20 mouse cellular contexts compared by ENCODE assay signal in the genomic region with DNA sequence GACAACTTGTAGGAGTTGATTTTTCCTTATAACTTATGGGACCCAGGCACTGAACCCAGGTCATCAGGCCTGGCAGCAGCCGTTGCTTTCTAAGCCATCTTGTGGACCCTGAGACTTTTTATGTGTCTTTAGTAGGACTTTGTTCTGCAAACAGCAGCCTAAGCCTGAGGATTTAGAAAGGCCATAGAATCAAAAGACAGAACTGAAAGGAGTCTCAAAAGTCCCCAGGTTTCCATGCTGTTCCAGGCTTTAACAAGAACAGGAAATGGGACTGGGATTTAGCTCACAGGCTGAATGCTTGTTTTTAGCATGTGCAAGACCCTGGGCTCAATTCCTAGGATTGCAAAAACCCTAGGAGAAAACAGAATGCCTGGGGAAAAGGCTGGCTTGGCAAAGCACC. TPM values are rescaled to one million over a fixed set of nuclear protein-coding genes. Genes with fewer than 3 reads are reported as not detected.
DNase-seq lines count a peak whose midpoint lies in the region; ATAC-seq and TF ChIP-seq lines count a peak whose summit lies in the region.
"Had no signal": no experiment of that assay in that cellular context is flagged by ENCODE, and none has a peak within 500 bp of the region (broad histone marks: within the 10 kb centered on the region; RNA-seq: fewer than 3 reads in every experiment).

No protein-coding gene starts in this region.

- no peaks in the 10 kb centered on the region for H3K27me3 ChIP-seq in lung, postnatal 0 days (replicated peaks; ENCODE audit: insufficient read depth, low read length)
- no peaks in the 10 kb centered on the region for H3K27me3 ChIP-seq in limb, embryonic 14.5 days (ENCODE audit: control insufficient read depth, insufficient read depth, low read length)
- H3K27me3 ChIP-seq in stomach, embryonic 16.5 days (ENCODE audit: control insufficient read depth, insufficient read depth, low read length) = no peaks in the 10 kb centered on the region
- no peaks in the 10 kb centered on the region for H3K27me3 ChIP-seq in forebrain, embryonic 13.5 days
- H3K27me3 ChIP-seq: hindbrain, embryonic 12.5 days; neural tube, embryonic 15.5 days had no signal

- TF ChIP-seq POLR2A in limb, embryonic 14.5 days (IDR thresholded peaks at IDR 0.05; ENCODE audit: borderline replicate concordance, extremely low read depth, insufficient read depth, insufficient read length) = no peak

- H3K9ac ChIP-seq in lung, postnatal 0 days (replicated peaks; ENCODE audit: low read depth) = no peak overlapping the region
- no peak overlapping the region for H3K9ac ChIP-seq in limb, embryonic 14.5 days (ENCODE audit: low read depth, low read length, severe bottlenecking)
- H3K9ac ChIP-seq in stomach, embryonic 16.5 days (ENCODE audit: low read length) = no peak overlapping the region
- H3K9ac ChIP-seq in forebrain, embryonic 13.5 days = no peak overlapping the region
- H3K9ac ChIP-seq: hindbrain, embryonic 12.5 days; neural tube, embryonic 15.5 days had no signal

- no peaks in the 10 kb centered on the region for H3K9me3 ChIP-seq in lung, postnatal 0 days (ENCODE audit: low read length)
- H3K9me3 ChIP-seq in limb, embryonic 14.5 days (ENCODE audit: control insufficient read depth, low read length) = no peaks in the 10 kb centered on the region
- H3K9me3 ChIP-seq in stomach, embryonic 16.5 days (replicated peaks; ENCODE audit: control insufficient read depth, low read length) = no peaks in the 10 kb centered on the region
- no peaks in the 10 kb centered on the region for H3K9me3 ChIP-seq in forebrain, embryonic 13.5 days (replicated peaks)
- H3K9me3 ChIP-seq: hindbrain, embryonic 12.5 days; neural tube, embryonic 15.5 days had no signal

- WGBS in lung, postnatal 0 days = 83% methylated on average over 1 of the region's 1 CpGs
- WGBS in limb, embryonic 14.5 days = 32% methylated on average over 1 of the region's 1 CpGs
- WGBS in stomach, embryonic 16.5 days = 51% methylated on average over 1 of the region's 1 CpGs
- WGBS in forebrain, embryonic 13.5 days = 59% methylated on average over 1 of the region's 1 CpGs

- peaks cover 14% of the 10 kb centered on the region; the same call in 1 of the 2 replicates for H3K4me1 ChIP-seq in lung, postnatal 0 days (ENCODE audit: insufficient read depth, low read depth, low read length)
- H3K4me1 ChIP-seq in limb, embryonic 14.5 days (ENCODE audit: control insufficient read depth, insufficient read depth, low read length) = 0 out of 2 replicates have a peak, but pooled peaks cover 5% of the 10 kb centered on the region
- peaks cover 23% of the 10 kb centered on the region for H3K4me1 ChIP-seq in stomach, embryonic 16.5 days (ENCODE audit: control insufficient read depth, insufficient read depth, low read length)
- H3K4me1 ChIP-seq in forebrain, embryonic 13.5 days = no peaks in the 10 kb centered on the region
- H3K4me1 ChIP-seq: hindbrain, embryonic 12.5 days; neural tube, embryonic 15.5 days had no signal

- no peak for TF ChIP-seq CTCF in gastrocnemius, adult 2 months (IDR thresholded peaks at IDR 0.05)
- TF ChIP-seq CTCF in lung, postnatal 0 days (IDR thresholded peaks at IDR 0.05) = no peak

- H3K36me3 ChIP-seq in lung, postnatal 0 days (ENCODE audit: insufficient read depth, low read length) = no peaks in the 10 kb centered on the region
- no peaks in the 10 kb centered on the region for H3K36me3 ChIP-seq in limb, embryonic 14.5 days (ENCODE audit: control insufficient read depth, insufficient read depth, low read length)
- H3K36me3 ChIP-seq in stomach, embryonic 16.5 days (ENCODE audit: control insufficient read depth, insufficient read depth, low read length) = no peaks in the 10 kb centered on the region
- H3K36me3 ChIP-seq in forebrain, embryonic 13.5 days (ENCODE audit: poor library complexity, severe bottlenecking) = no peaks in the 10 kb centered on the region
- H3K36me3 ChIP-seq: hindbrain, embryonic 12.5 days; neural tube, embryonic 15.5 days had no signal

- peak overlapping the region; percentile 65 for H3K27ac ChIP-seq in gastrocnemius, adult 2 months
- H3K27ac ChIP-seq in lung, postnatal 0 days (ENCODE audit: low read length) = 0 out of 2 replicates have a peak overlapping the region, but pooled peaks have one; percentile 1
- H3K27ac ChIP-seq in limb, embryonic 14.5 days (replicated peaks; ENCODE audit: low read depth, low read length) = 0 out of 2 replicates have a peak overlapping the region, but pooled peaks have one; percentile 10
- H3K27ac ChIP-seq in stomach, embryonic 16.5 days (ENCODE audit: low read length) = peak overlapping the region; percentile 80
- no peak overlapping the region for H3K27ac ChIP-seq in forebrain, embryonic 13.5 days
- H3K27ac ChIP-seq: hindbrain, embryonic 12.5 days; neural tube, embryonic 15.5 days had no signal

- peak overlapping the region; percentile 44 for H3K4me3 ChIP-seq in gastrocnemius, adult 2 months
- H3K4me3 ChIP-seq in lung, postnatal 0 days (ENCODE audit: low read depth, low read length) = no peak overlapping the region
- H3K4me3 ChIP-seq in limb, embryonic 14.5 days (replicated peaks; ENCODE audit: low read length) = no peak overlapping the region
- no peak overlapping the region for H3K4me3 ChIP-seq in stomach, embryonic 16.5 days (replicated peaks; ENCODE audit: low read length)
- H3K4me3 ChIP-seq in forebrain, embryonic 13.5 days = no peak overlapping the region
- H3K4me3 ChIP-seq: hindbrain, embryonic 12.5 days; neural tube, embryonic 15.5 days had no signal

- intact Hi-C loops in gastrocnemius, adult 2 months (cut with DNase I) = no loop called here
- intact Hi-C loops in gastrocnemius, postnatal 36 days (cut with DNase I) = no loop called here

- no peak for DNase-seq in gastrocnemius, adult 2 months
- no peak for DNase-seq in gastrocnemius, postnatal 36 days
- DNase-seq in lung, postnatal 0 days (ENCODE audit: low spot score) = no peak
- no peak for DNase-seq in lung, postnatal 4 days
- peak; percentile 8 for DNase-seq in limb, embryonic 14.5 days (ENCODE audit: low spot score)
- DNase-seq: adrenal gland, postnatal 25 days; cerebellum, adult 9-11 months; embryo, embryonic 11 days; kidney, postnatal 10 days; lung, adult 18-20 months; lung, postnatal 36 days; right cerebral cortex, postnatal 4 days had no signal

- H3K4me2 ChIP-seq in lung, postnatal 0 days (replicated peaks; ENCODE audit: low read depth, low read length) = no peak overlapping the region
- H3K4me2 ChIP-seq in limb, embryonic 14.5 days (replicated peaks; ENCODE audit: low read depth, low read length, severe bottlenecking) = no peak overlapping the region
- no peak overlapping the region for H3K4me2 ChIP-seq in stomach, embryonic 16.5 days (ENCODE audit: low read depth, low read length)
- H3K4me2 ChIP-seq in forebrain, embryonic 13.5 days = no peak overlapping the region
- H3K4me2 ChIP-seq: hindbrain, embryonic 12.5 days; midbrain, embryonic 11.5 days; neural tube, embryonic 15.5 days had no signal

- TF ChIP-seq EP300 in lung, postnatal 0 days (IDR thresholded peaks at IDR 0.05) = no peak

- no peak for ATAC-seq in lung, postnatal 0 days
- ATAC-seq in limb, embryonic 14.5 days (ENCODE audit: low FRiP score, low read depth) = no peak
- no peak for ATAC-seq in stomach, embryonic 16.5 days (ENCODE audit: insufficient read depth, low FRiP score)
- no peak for ATAC-seq in CD4-positive, CD25-positive, alpha-beta regulatory T cell, adult 4 months
- no peak for ATAC-seq in forebrain, embryonic 13.5 days
- ATAC-seq: forebrain, embryonic 14.5 days; inflammation-experienced regulatory T-cells, adult 6 months had no signal

RNA-seq across cellular contexts. Expression of a gene that starts 26.5 kb away (rescaled TPM):
- total RNA-seq in gastrocnemius, adult 2 months (2021) = 10 to 100 TPM; 19.3 to 25.7 TPM
- total RNA-seq in gastrocnemius, postnatal 36 days (2021) = 10 to 100 TPM; 16.0 to 19.9 TPM
- 35.8 and 37.6 TPM in 2 replicates for polyA plus RNA-seq in lung, postnatal 0 days (2015; fragmentation: Nextera tagmentation; extraction: Ambion mirVana)
- polyA plus RNA-seq in limb, embryonic 14.5 days (2012; rRNA removed) = 16.5 and 22.6 TPM in 2 replicates
- 44.1 and 47.2 TPM in 2 replicates for polyA plus RNA-seq in limb, embryonic 14.5 days (2014; fragmentation: Nextera tagmentation; extraction: Ambion mirVana)
- 32.4 and 36.4 TPM in 2 replicates for polyA plus RNA-seq in stomach, embryonic 16.5 days (2015; fragmentation: Nextera tagmentation; extraction: Ambion mirVana)
- 10 to 100 TPM; 25.3 to 27.1 TPM for polyA plus RNA-seq in CD4-positive, CD25-positive, alpha-beta regulatory T cell, adult 4 months (2017; shearing (Covaris generic))
- polyA plus RNA-seq in forebrain, embryonic 13.5 days (2015; fragmentation: Nextera tagmentation; extraction: Ambion mirVana) = 48.8 and 51.4 TPM in 2 replicates

RNA-seq across cellular contexts. Expression of a gene that starts 26.9 kb away (rescaled TPM):
- total RNA-seq in gastrocnemius, adult 2 months (2021) = 1 to 10 TPM; 4.6 to 6.0 TPM
- total RNA-seq in gastrocnemius, postnatal 36 days (2021) = 1 to 10 TPM; 4.8 to 4.9 TPM
- 21.0 and 25.7 TPM in 2 replicates for polyA plus RNA-seq in lung, postnatal 0 days (2015; fragmentation: Nextera tagmentation; extraction: Ambion mirVana)
- 12.7 and 15.3 TPM in 2 replicates for polyA plus RNA-seq in limb, embryonic 14.5 days (2012; rRNA removed)
- polyA plus RNA-seq in limb, embryonic 14.5 days (2014; fragmentation: Nextera tagmentation; extraction: Ambion mirVana) = 15.8 and 18.7 TPM in 2 replicates
- 18.0 and 19.2 TPM in 2 replicates for polyA plus RNA-seq in stomach, embryonic 16.5 days (2015; fragmentation: Nextera tagmentation; extraction: Ambion mirVana)
- 100 to 1,000 TPM; 149 to 199 TPM for polyA plus RNA-seq in CD4-positive, CD25-positive, alpha-beta regulatory T cell, adult 4 months (2017; shearing (Covaris generic))
- 3.0 and 3.7 TPM in 2 replicates for polyA plus RNA-seq in forebrain, embryonic 13.5 days (2015; fragmentation: Nextera tagmentation; extraction: Ambion mirVana)

RNA-seq across cellular contexts. Expression of a gene that starts 56.2 kb away (rescaled TPM):
- total RNA-seq in gastrocnemius, adult 2 months (2021) = under 1 TPM in 1 of 2 experiments, not detected in 1; 0.20 TPM
- total RNA-seq in gastrocnemius, postnatal 36 days (2021) = under 1 TPM in 1 of 2 experiments, not detected in 1; 0.15 TPM
- 0.36 TPM in 2 replicates for polyA plus RNA-seq in lung, postnatal 0 days (2015; fragmentation: Nextera tagmentation; extraction: Ambion mirVana)
- polyA plus RNA-seq in limb, embryonic 14.5 days (2012; rRNA removed) = 2.1 and 2.4 TPM in 2 replicates
- 2.1 and 2.5 TPM in 2 replicates for polyA plus RNA-seq in limb, embryonic 14.5 days (2014; fragmentation: Nextera tagmentation; extraction: Ambion mirVana)
- 1.4 and 1.8 TPM in 2 replicates for polyA plus RNA-seq in stomach, embryonic 16.5 days (2015; fragmentation: Nextera tagmentation; extraction: Ambion mirVana)
- not detected for polyA plus RNA-seq in CD4-positive, CD25-positive, alpha-beta regulatory T cell, adult 4 months (2017; shearing (Covaris generic))
- polyA plus RNA-seq in forebrain, embryonic 13.5 days (2015; fragmentation: Nextera tagmentation; extraction: Ambion mirVana) = 4.4 and 5.4 TPM in 2 replicates
